Mouse (Mus musculus) gastrocnemius, postnatal 10 days (tissue): ENCODE results near the gene Ly6g6f. TPM values are rescaled to one million over a fixed set of nuclear protein-coding genes. Genes with fewer than 3 reads are reported as not detected.

Experiments used
- DNase-seq: peaks from one replicate; pipeline ENCODE4 v3.0.0; 2021; ENCODE audit warnings: mixed read lengths
- total RNA-seq, 2 experiments: library from RNA; stranded (reverse); gene quantifications; 2 replicates each; pipeline ENCODE4 v1.2.3; 2021

Gene Ly6g6f
- total RNA-seq, 2 experiments from 2014 or later = 0.23 TPM; not detected in 1

DNA sequence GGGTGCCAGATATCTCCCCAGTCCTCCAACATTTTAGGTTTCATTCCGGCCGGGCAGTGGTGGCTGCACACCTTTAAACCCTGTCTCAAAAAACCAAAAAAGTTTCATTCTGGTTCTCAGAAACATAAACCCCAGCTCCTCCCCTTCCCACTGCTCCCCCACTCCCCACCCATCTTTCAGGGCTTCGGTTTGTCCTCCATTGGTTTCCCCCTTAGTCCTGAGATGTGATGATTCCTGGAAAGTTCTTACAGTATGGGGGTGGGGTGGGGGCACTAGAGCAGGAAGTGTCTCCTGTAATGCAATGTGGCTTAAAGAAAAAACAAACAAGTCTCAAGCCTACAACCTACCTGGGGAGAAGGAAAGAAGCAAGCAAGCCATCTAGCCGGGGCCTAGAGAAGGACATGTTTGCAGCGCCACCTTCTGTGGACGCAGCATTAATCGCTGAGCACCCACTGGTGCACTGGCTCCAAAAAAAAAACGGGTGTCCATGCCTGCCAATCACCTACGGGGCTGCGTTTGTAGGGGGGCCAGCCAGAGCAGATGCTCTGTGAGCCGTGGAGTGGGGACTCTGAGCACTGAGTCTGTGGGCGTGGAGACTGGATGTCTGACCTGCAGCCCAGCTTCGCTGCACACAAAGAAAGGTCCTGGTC is 20.5 kb upstream of the Ly6g6f start:
- no peak for DNase-seq

DNA sequence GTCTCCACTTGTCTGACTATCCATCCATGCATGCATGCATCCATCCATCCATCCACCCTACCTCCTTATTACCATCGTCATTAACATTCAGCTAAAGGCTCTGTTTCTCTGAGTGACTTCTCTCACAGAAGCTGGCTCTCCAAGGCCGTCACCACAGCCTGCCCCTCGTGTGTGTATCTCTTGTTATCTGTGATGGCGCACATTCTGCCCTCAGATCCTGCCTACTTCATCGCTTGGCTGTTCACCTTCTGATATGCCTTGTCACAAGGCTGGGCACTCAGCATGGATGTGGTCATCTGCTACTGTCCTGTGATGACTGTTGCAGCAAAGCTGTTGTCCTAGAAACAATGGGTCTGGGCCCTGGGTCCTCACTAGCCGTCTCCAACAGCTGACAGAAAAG is 19.3 kb upstream of the Ly6g6f start:
- DNase-seq = no peak

DNA sequence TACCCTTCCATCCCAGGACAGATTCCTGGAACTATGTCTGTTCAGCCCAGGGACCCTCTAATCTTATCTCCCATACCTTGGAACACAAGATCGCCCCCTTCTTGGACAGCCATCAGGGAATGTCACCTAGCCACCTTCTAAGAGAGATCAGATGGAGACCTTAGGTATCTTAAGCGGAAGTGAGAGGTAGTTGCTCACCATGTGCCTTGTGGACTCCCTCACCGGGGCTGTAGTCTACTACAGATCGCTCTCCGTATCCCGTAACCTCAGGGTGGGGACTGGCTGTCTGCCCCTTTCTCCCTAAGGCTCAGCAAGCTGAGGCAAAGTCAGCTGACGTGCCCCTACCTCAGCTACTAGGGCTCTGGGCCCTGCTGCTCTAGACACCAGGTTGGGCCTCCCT is 18.7 kb upstream of the Ly6g6f start:
- DNase-seq = no peak

DNA sequence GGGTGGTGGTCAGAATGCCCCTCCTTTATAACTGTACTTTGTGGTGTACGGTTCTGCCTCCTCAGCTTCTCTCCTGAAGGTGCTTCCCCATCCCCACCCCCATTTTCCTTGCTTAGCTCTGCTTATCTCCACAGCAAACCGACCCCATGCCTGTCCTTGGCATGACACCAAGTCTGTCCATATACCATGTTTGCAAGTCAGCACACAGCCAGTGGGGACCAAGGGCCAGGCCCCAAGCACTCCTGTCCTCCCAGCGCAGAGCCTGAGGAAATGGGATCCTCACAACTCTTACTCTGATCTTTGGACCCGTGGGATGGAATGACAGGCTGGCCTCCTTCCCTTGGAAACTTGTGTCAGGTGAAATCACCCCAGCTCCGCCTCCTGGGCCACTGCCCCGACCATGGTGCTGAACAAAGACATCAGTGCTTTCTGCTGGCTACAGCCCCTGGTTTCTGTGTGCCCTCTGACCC is 17.8 kb upstream of the Ly6g6f start:
- DNase-seq = no peak

DNA sequence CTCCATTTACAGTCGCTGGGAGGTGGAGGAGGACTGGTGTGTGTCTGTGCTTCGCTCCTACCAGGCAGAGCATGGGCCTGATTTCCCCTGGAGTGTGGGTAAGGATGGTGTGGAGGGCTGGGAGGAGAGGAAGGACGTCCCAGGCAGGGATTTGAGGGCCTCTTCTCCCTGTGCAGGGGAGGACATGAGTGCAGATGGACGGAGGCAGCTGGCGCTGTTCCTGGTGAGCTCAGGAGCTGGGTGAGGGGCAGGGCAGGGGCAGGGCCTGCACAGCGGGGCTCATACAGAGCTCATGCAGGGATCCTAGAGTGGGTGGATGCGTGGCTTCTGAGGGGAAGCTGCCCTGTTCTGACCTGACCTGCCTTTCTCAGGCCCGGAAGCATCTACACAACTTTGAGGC is 16.9 kb upstream of the Ly6g6f start:
- DNase-seq = no peak

DNA sequence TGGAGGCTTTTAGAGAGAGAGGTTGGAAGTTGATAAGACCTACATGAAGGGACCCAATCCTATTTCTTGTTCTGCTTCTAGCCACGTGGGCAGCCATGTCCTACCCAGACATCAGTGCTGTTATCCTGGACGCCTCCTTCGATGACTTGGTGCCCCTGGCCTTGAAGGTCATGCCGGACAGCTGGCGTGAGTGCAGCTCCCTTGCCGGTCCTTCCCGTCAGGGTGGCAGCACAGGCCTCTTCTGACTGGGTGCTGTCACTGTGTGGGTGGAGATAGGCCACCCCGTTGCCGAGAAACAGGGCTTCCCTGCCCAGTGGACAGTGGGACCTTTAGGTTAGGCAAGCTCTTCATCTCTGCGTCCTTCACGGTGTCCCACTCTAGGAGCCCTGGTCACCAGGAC is 15.8 kb upstream of the Ly6g6f start:
- DNase-seq = no peak

DNA sequence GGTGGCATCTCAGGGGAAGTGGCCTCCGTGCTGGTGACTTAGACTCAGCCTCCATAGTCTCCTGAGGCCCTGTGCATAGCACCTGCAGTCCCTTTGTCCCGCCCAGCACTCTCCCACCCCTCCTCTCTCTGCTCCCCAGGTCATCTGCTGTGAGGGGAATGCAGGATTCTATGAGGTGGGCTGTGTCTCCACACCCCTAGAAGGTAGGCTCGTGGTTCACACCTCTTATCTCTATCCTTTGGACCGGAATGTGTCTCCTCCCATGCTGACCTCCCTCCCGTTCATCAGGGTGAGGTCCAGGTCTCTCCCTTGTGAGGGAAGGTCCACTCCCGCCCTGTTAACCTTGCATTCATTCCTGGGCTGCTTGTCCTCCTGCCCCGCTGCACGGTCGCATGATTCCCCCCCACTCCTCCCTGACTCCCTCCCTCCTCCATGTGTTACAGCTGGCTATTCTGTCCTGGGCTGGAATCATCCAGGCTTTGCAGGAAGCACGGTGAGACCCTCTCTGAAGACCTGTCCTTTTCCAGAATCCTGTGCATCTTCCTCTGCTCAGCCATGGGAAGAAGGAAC is 14.9 kb upstream of the Ly6g6f start:
- no peak for DNase-seq

DNA sequence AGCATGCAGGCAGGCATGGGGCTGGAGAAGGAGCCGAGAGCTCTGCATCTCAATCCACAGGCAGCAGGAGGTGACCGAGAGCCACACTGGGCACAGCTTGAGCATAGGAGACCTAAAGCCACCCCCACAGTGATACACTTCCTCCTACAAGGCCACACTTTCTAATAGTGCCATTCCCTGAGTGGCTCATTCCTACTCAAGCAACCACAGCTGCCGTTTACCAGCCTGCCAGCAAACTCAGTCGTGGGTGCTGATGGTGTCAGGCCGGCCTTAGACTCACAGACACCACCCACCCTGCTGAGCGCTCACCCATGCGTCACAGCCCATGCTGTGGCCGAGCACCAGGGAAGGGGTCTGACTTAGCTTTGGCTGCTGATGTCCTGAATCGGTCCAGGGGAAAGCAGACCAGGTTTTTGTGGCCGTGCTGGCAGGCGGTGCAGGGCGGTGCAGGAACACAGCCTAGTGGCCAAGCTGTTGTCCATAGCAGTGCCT is 11.8 kb upstream of the Ly6g6f start:
- no peak for DNase-seq

DNA sequence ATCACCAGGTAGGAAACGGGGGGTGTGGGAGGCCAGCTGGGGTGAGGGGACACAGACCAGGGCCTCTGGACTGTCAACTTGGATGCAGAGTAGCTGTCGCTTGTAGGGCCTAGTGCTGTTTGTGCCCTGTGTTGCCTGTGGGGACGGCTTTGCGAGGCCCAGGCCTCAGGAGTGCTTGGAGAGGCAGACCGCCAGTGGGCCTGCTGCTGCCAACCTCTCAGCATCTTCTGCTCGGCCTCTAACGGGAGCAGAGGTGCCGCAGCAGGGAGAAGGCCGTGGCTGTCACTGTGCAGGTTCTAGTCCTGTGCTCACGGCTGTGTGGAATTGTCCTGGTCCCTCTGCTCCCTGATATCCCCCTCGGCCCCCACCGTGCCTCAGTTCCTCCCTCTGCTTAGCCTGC is 11.2 kb upstream of the Ly6g6f start:
- no peak for DNase-seq

DNA sequence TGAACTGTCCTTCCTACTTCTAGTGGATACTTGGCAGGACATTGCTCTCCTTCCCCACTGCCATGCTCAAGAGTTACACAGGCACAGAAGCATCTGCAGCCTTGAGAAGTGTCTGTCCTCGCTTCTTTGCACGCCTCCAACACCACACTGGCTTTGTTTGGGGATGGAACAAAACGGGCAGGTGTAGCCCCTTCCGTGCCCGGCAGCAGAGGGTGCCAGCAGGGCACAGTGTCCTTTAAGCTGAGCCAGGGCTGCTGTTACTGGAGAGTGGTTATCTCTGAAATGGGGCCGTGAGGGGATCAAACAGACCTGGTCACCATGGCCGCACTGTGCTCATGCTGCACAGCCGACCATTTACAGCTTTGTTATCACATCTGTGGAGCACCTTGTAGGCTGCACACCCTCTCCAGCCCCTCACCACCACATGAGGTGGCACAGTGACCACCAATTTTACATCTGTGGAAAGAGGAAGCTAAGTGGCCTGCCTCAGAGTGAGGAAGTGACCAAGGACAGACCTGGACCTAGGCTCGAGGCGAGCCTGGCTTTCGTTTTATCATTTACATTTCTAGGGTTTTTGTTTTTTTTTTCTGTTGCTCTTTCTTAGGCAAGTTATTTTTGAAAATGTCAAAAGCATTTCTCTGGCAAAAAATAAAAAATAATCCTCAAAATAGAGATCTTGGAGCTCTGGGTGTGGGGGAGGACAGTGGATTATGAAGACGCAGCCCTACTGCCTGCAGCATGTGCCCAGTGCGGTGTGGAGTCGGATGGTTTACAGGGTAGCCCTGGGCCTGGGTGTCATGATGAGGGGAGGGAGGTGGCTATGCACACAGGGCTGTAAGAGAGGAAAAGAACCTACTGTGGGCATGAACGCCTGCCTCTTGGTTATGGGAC is 9.3 kb upstream of the Ly6g6f start:
- no peak for DNase-seq

DNA sequence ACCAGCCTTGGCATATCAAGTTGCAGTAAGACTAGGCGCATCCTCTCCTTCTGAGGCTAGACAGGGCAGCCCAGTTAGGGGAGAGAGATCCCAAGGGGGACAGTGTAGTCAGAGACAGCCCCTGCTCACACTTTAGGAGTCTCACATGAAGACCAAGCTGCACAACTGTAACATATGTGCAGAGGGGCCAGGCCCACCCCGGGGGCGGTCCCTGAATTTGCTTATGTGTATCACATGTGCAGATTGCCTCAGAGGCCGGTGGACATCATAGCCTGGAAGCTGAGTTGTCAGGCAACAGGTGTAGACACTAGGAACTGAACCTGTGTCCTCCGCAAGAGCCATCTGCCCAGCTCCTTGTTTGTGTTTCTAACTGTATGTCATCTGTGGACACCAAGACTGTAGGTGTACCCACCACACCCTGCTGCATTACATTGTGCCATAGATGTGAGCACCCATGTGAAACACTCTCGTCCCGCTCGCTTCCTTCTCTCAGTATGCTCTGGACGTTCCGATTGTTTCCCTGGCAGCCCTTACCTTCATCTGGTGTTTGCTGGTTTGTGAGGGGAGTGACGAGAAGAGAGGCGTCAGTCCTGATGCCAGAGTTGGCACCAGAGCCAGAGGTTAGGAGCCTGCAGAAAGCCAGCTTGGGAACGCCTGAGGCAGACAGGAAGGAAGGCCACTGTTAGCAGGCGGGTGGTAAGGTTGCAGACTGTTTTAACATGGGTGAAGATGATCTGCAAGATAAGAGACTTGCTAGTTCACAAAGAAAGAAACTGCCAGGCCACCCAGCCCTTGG is 7.2 kb upstream of the Ly6g6f start:
- DNase-seq = no peak

DNA sequence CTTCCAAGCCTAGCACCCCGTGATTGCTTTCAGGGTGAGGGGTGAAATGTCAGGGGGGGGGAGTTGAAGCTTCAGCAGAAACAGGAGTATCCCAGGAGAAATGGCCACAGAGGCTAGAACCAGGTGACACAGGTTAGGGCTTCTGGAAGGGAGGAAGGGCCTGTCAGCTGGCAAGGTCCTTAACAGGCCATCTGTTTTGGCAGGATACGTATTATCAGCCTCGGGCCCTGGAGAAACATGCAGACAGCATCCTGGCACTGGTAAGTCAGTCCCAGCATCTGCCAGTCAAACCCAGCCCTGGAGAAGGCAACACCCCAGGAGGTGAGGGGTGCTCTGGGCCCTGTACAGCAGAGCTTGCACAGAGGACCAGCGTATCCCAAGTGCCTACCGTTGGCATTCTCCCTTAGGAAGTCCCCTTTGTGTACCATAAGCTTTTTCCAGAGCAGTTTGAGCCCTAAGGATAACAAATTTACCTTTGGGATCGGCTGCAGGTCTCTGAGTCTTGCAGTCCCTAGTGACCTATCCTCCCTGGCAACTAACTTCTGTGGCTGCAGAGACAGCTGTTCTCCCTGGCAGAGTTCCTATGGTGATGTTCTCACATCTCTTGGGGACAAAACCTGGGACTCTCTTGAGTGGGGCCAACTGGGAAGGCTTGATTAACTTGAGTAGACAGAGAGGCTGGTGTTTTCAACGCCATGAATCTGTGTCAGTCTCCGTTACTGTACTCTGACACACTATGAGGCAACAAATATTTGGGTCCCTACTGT is 4.9 kb upstream of the Ly6g6f start:
- DNase-seq = no peak

DNA sequence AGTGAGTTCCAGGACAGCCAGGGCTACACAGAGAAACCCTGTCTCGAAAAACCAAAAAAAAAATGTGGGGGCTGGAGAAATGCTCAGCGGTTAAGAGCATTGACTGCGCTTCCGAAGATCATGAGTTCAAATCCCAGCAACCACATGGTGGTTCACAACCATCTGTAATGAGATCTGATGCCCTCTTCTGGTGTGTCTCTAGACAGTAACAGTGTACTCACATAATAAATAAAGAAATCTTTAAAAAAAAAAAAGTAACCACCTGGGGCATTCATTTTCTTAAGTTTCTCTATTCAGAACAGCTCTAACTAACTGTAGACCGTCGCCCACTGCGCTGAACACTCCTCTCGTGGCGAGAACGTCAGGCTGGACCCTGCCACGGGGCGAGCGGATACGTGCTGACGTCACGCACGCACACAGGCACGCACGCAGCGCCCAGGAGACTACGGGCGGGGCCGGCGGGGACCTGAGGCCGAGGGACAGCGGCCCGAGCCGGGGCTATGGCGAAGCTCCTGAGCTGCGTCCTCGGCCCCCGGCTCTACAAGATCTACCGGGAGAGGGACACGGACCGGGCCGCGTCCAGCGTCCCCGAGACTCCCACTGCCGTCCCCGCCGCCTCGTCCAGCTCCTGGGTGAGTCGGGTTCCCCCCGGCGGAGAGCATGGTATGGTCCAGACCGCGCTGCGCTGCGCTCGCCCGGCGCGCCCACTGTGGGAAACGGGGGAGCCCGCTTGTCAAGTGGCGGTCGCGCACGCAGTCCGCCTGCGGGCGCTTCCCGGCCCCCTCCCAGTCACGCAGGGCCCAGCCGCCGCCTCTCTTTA is 3.6 kb upstream of the Ly6g6f start, which contains the start of gene Abhd16a:
Gene Abhd16a, plus strand, starts transcription at position 439 of the 820 bp plus-strand sequence.
- peak; percentile 93 for DNase-seq

DNA sequence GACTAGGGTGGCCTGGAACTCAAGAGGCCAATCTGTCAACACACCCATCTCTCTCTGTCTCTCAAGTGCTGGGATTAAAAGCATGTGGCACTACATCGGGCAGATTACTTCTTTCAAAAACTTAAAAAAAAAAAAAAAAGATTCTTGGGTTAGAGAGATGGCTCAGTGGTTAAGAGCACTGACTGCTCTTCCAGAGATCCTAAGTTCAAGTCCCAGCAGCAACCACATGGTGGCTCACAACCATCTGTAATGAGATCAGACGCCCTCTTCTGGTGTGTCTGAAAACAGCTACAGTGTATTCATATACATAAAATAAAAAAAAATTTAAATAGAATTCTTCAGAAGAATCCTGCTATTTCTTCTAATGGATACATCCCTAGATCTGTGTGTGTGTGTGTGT is 2.7 kb upstream of the Ly6g6f start:
- no peak for DNase-seq

DNA sequence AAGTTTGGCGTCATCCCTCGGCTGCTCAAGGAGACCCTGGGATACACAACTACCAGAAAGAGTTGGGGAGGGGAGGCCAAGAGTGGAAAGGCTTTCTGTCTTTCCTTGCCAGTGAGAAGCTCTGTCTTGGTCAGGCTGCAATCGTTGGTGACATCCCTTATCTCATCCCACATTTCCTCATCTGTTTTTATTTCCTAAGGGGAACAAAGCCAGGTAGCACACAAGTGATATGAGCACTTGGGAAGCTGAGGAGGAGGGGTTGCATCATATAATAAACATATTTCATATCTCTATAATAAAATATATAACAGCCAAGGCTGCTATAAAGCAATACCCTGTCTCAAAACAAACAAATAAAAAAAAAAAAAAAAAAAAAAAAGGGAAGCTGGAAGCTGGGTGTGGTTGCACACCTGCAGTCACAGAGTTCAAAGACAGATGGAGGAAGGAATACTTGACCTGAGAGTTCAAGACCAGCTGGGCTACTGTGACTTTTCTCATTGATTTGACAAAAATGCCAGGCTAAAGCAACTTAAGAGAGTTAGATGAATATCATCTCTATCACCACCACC is 1.4 kb downstream of the Ly6g6f start:
- DNase-seq = no peak

DNA sequence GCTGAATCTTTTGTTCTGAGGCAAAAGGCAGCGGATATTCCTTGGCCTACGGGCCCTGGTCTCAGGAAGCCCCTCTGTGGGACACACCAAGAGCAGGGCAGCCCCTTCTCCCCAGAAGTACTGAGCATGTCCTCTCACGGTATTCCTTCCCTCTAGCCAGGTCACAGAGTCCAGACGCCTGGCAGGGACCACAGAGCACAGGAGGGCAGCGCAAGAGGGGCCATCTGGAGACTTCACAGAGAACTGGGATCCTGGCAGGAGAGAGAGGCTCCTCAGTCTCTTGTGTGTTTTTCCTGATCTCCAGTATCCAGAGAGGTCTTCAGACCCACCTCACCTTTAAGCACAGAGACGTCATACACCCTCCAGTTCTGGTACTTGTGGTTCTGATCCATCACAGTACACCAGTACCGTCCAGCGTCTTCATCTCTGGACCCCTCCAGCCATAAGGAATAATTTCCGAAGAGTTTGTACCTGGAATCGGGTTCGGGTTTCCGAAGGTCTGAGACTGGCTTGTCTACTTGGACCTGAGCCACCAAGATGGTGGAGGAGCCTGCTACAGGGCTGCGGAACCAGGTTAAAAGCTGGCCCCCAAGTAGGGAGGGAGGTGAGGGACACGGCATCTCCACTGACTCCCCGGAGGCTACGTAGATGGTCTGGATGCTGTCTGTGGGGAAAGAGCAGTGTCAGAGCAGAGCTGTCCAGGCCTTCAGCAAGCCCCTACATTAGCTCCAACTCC is 2.4 kb downstream of the Ly6g6f start:
- DNase-seq = no peak

DNA sequence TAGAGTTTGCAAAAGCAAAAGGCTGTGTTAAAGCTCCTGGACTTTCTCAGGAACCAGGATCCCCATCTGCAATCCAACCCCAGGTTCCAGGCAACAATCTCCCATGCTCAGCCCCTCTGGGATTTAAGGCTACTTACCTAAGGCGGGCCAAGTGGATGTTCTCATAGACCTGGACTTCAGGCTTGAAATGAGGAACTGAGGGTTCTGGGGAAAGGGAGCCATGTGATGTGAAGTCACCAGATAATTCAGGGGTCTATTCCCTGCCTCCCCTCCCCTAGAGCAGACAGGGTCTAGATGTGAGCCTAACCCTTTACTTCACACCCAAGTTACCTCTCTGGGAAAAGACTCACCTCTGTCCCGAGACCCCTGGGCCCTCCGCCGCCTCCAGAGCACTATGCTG is 4.7 kb downstream of the Ly6g6f start:
- DNase-seq = no peak

DNA sequence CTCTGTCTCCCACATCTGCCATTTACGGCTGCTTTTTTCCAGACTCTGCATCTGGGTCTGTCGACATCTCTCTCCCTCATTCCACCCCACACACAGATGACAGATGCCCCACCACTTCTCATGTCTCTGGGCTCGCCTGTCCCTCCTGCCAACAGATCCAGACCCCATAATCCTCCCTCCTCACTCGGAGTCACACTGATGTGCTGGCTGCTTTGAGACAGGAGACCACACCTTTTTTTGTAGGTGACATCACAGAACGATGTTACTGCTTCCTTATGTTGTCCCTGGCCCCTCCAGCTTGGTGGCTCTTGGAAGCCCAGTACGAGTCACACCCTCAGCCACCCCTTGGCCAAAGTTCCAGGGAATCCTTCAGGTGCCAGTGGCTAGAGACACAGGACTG is 5.2 kb downstream of the Ly6g6f start:
- DNase-seq = no peak

DNA sequence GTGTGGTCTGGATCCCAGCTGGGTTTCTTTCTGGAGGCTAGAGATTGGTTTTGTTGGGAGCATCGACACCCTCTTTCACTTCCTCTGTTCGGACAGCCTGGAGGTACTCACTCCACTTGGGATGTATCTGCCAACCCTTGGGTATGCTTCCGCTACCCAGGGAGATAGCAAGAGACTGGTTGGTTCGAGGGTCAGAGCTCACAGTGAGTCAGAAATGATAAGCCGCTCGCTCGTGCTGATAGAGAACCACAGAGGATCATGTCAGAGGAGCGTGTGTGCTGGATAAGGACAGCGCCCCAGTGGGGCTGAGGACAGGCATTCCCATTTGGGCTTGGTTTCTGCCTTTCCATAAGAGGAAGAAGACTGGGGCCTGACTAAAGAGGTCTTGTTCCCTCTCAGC is 5.6 kb downstream of the Ly6g6f start:
- no peak for DNase-seq
